Mouse (Mus musculus) kidney, embryonic 16.5 days (tissue): ENCODE results near the gene Tmem38b. TPM values are rescaled to one million over a fixed set of nuclear protein-coding genes. Genes with fewer than 3 reads are reported as not detected.

Experiments used
- ATAC-seq: fragments of 200-750 bp; cut with Nextera tagmentation; 2 replicates; pipeline ENCODE4 v1.8.0; 2017; ENCODE audit warnings: moderate TSS enrichment; ENCODE audit not compliant: low FRiP score, low TSS enrichment
- H3K27ac ChIP-seq: fragments of 300-500 bp; sonication (generic); 2 replicates; pipeline ENCODE4 v1.5.1; 2014; ENCODE audit warnings: low read length
- H3K27me3 ChIP-seq: fragments of 300-500 bp; sonication (generic); 2 replicates; pipeline ENCODE4 v1.6.1; 2014; ENCODE audit warnings: low read length, control low read depth, mixed read lengths; ENCODE audit not compliant: insufficient read depth
- H3K36me3 ChIP-seq: fragments of 300-500 bp; sonication (generic); 2 replicates; pipeline ENCODE4 v1.6.1; 2014; ENCODE audit warnings: low read length, control low read depth, mixed read lengths; ENCODE audit not compliant: insufficient read depth
- H3K4me1 ChIP-seq: fragments of 300-500 bp; sonication (generic); 2 replicates; pipeline ENCODE4 v1.6.1; 2014; ENCODE audit warnings: low read length, control low read depth, mixed read lengths; ENCODE audit not compliant: insufficient read depth
- H3K4me2 ChIP-seq: fragments of 300-500 bp; sonication (generic); replicated peaks from 2 replicates; pipeline ENCODE4 v1.6.1; 2014; ENCODE audit warnings: low read depth, low read length
- H3K4me3 ChIP-seq: fragments of 300-500 bp; sonication (generic); 2 replicates; pipeline ENCODE4 v1.5.1; 2014; ENCODE audit warnings: mild to moderate bottlenecking, low read length
- H3K9ac ChIP-seq: fragments of 300-500 bp; sonication (generic); replicated peaks from 2 replicates; pipeline ENCODE4 v1.6.1; 2014; ENCODE audit warnings: low read length
- H3K9me3 ChIP-seq: fragments of 300-500 bp; sonication (generic); 2 replicates; pipeline ENCODE4 v1.6.1; 2016; ENCODE audit warnings: low read length, control low read depth
- WGBS: fragments of 180-500 bp; shearing (Covaris S2); extraction: QIAGEN DNeasy Blood & Tissue Kit; methylation state at CpG from one replicate; pipeline ENCODE4 v1.1.7; 2014; 5-methylcytosine and 5-hydroxymethylcytosine counted together
- polyA plus RNA-seq: library from polyadenylated mRNA; unstranded; fragments of >200 nt; fragmentation: Nextera tagmentation; extraction: Ambion mirVana; gene quantifications from 2 replicates; pipeline ENCODE4 v1.2.1, GENCODE M21; 2015

The Tmem38b gene
- polyA plus RNA-seq, 1 experiment from 2014 or later = 9.1 TPM

- no peak overlapping the region for H3K4me2 ChIP-seq
- H3K9me3 ChIP-seq = no peaks in the 10 kb centered on the region
- no peaks in the 10 kb centered on the region for H3K36me3 ChIP-seq
- no peak overlapping the region for H3K4me3 ChIP-seq
- 84% methylated on average over 5 of the region's 5 CpGs for WGBS
- no peak for ATAC-seq
- no peak overlapping the region for H3K9ac ChIP-seq
- peaks cover 12% of the 10 kb centered on the region for H3K4me1 ChIP-seq
- H3K27ac ChIP-seq = no peak overlapping the region
- H3K27me3 ChIP-seq = no peaks in the 10 kb centered on the region
Observed at GRCm38 (mm10) chr4:53827869-53828268, 2.0 kb downstream of the Tmem38b start.

GRCm38 (mm10) chr4:53828914-53829313 is 3.1 kb downstream of the Tmem38b start:
- WGBS = 80% methylated on average over 3 of the region's 3 CpGs
- ATAC-seq = no peak
- H3K27ac ChIP-seq = no peak overlapping the region

GRCm38 (mm10) chr4:53830016-53830415 is 4.2 kb downstream of the Tmem38b start:
- Histone ChIP-seq H3K4me3 (no peak overlapping the region), H3K4me1 (peaks cover 12% of the 10 kb centered on the region), H3K9ac (no peak overlapping the region), H3K4me2 (no peak overlapping the region), H3K9me3 (no peaks in the 10 kb centered on the region), H3K27me3 (no peaks in the 10 kb centered on the region), H3K36me3 (no peaks in the 10 kb centered on the region), H3K27ac (no peak overlapping the region)
- 90% methylated on average over 4 of the region's 4 CpGs for WGBS
- ATAC-seq = no peak

More at GRCm38 (mm10) chr4:53828914-53829313, 3.1 kb downstream of the Tmem38b start:
- H3K4me3 ChIP-seq = no peak overlapping the region
- H3K4me2 ChIP-seq = no peak overlapping the region
- H3K27me3 ChIP-seq = no peaks in the 10 kb centered on the region
- H3K36me3 ChIP-seq = no peaks in the 10 kb centered on the region
- H3K4me1 ChIP-seq = peaks cover 12% of the 10 kb centered on the region
- no peaks in the 10 kb centered on the region for H3K9me3 ChIP-seq
- H3K9ac ChIP-seq = no peak overlapping the region

GRCm38 (mm10) chr4:53830579-53830978 is 4.7 kb downstream of the Tmem38b start:
- no peaks in the 10 kb centered on the region for H3K9me3 ChIP-seq
- ATAC-seq = no peak
- peaks cover 8% of the 10 kb centered on the region for H3K4me1 ChIP-seq
- H3K9ac ChIP-seq = no peak overlapping the region
- no peaks in the 10 kb centered on the region for H3K27me3 ChIP-seq
- 92% methylated on average over 2 of the region's 2 CpGs for WGBS
- H3K27ac ChIP-seq = no peak overlapping the region
- H3K4me2 ChIP-seq = no peak overlapping the region
- H3K36me3 ChIP-seq = no peaks in the 10 kb centered on the region
- H3K4me3 ChIP-seq = no peak overlapping the region

GRCm38 (mm10) chr4:53832321-53832720 is 6.5 kb downstream of the Tmem38b start:
- 0 out of 2 replicates have a peak, but pooled peaks have one; percentile 69 for ATAC-seq

GRCm38 (mm10) chr4:53836978-53837377 is 11.1 kb downstream of the Tmem38b start:
- no peaks in the 10 kb centered on the region for H3K9me3 ChIP-seq
- no peak overlapping the region for H3K27ac ChIP-seq
- no peak overlapping the region for H3K9ac ChIP-seq
- no peak for ATAC-seq
- no peaks in the 10 kb centered on the region for H3K36me3 ChIP-seq
- H3K27me3 ChIP-seq = no peaks in the 10 kb centered on the region
- 46% methylated on average over 5 of the region's 5 CpGs for WGBS
- 0 out of 2 replicates have a peak, but pooled peaks cover 6% of the 10 kb centered on the region for H3K4me1 ChIP-seq
- no peak overlapping the region for H3K4me3 ChIP-seq
- H3K4me2 ChIP-seq = no peak overlapping the region

More at GRCm38 (mm10) chr4:53832321-53832720, 6.5 kb downstream of the Tmem38b start:
- H3K27me3 ChIP-seq = no peaks in the 10 kb centered on the region
- H3K9ac ChIP-seq = no peak overlapping the region
- no peak overlapping the region for H3K27ac ChIP-seq
- 0 out of 2 replicates have a peak, but pooled peaks cover 5% of the 10 kb centered on the region for H3K4me1 ChIP-seq
- WGBS = 57% methylated on average over 3 of the region's 3 CpGs
- no peaks in the 10 kb centered on the region for H3K36me3 ChIP-seq
- H3K4me3 ChIP-seq = no peak overlapping the region
- H3K9me3 ChIP-seq = no peaks in the 10 kb centered on the region
- no peak overlapping the region for H3K4me2 ChIP-seq

- Histone ChIP-seq H3K4me3 (no peak overlapping the region), H3K4me1 (0 out of 2 replicates have a peak, but pooled peaks cover 3% of the 10 kb centered on the region), H3K9me3 (no peaks in the 10 kb centered on the region), H3K9ac (no peak overlapping the region), H3K36me3 (no peaks in the 10 kb centered on the region), H3K4me2 (no peak overlapping the region), H3K27ac (no peak overlapping the region), H3K27me3 (no peaks in the 10 kb centered on the region)
- 79% methylated on average over 15 of the region's 15 CpGs for WGBS
- no peak for ATAC-seq
Observed at GRCm38 (mm10) chr4:53840158-53840870, 14.5 kb downstream of the Tmem38b start.

GRCm38 (mm10) chr4:53843553-53843952 is 17.7 kb downstream of the Tmem38b start:
- Histone ChIP-seq H3K27ac (no peak overlapping the region), H3K9me3 (no peaks in the 10 kb centered on the region), H3K4me2 (no peak overlapping the region), H3K4me1 (no peaks in the 10 kb centered on the region), H3K9ac (no peak overlapping the region), H3K4me3 (no peak overlapping the region), H3K36me3 (no peaks in the 10 kb centered on the region), H3K27me3 (no peaks in the 10 kb centered on the region)
- WGBS = 53% methylated on average over 8 of the region's 8 CpGs
- ATAC-seq = peak; percentile 42; the same call in 1 of the 2 replicates

GRCm38 (mm10) chr4:53844835-53845619 is 19.2 kb downstream of the Tmem38b start:
- 0 out of 2 replicates have a peak, but pooled peaks have one; percentile 23 for ATAC-seq
- Histone ChIP-seq H3K9me3 (no peaks in the 10 kb centered on the region), H3K4me1 (no peaks in the 10 kb centered on the region), H3K9ac (no peak overlapping the region), H3K36me3 (no peaks in the 10 kb centered on the region), H3K4me2 (no peak overlapping the region), H3K27me3 (no peaks in the 10 kb centered on the region), H3K4me3 (no peak overlapping the region), H3K27ac (no peak overlapping the region)
- WGBS = 49% methylated on average over 6 of the region's 6 CpGs

- Histone ChIP-seq H3K4me1 (no peaks in the 10 kb centered on the region), H3K9ac (no peak overlapping the region), H3K9me3 (no peaks in the 10 kb centered on the region), H3K4me2 (no peak overlapping the region), H3K36me3 (no peaks in the 10 kb centered on the region), H3K4me3 (no peak overlapping the region), H3K27ac (no peak overlapping the region), H3K27me3 (no peaks in the 10 kb centered on the region)
- 96% methylated on average over 1 of the region's 1 CpGs for WGBS
- ATAC-seq = no peak
Observed at GRCm38 (mm10) chr4:53845656-53846055, 19.8 kb downstream of the Tmem38b start.
